Mouse (Mus musculus) kidney, adult 2 months (tissue): ENCODE data around the gene Fam107b. TPM values are rescaled to one million over a fixed set of nuclear protein-coding genes. Genes with fewer than 3 reads are reported as not detected.

Experiments
- DNase-seq: peaks from one replicate; pipeline ENCODE4 v3.0.0; 2021
- H3K27ac ChIP-seq: fragments of 200-500 bp; 2 replicates; pipeline ENCODE4 v1.5.1; 2012; ENCODE audit warnings: low read depth, low read length, control low read depth, inconsistent platforms; ENCODE audit not compliant: insufficient read depth
- H3K27me3 ChIP-seq: fragments of 200-500 bp; replicated peaks from 2 replicates; pipeline ENCODE4 v1.6.1; 2012; ENCODE audit warnings: mild to moderate bottlenecking, moderate library complexity, low read length, inconsistent platforms; ENCODE audit not compliant: control insufficient read depth, insufficient read depth
- H3K36me3 ChIP-seq: fragments of 200-500 bp; 2 replicates; pipeline ENCODE4 v1.6.1; 2012; ENCODE audit warnings: mild to moderate bottlenecking, moderate library complexity, low read length, inconsistent platforms; ENCODE audit not compliant: control insufficient read depth, insufficient read depth
- H3K4me1 ChIP-seq: fragments of 200-500 bp; 2 replicates; pipeline ENCODE4 v1.6.1; 2011; ENCODE audit warnings: low read length; ENCODE audit not compliant: control insufficient read depth, insufficient read depth
- H3K4me3 ChIP-seq: fragments of 200-500 bp; 2 replicates; pipeline ENCODE4 v1.5.1; 2011; ENCODE audit warnings: mild to moderate bottlenecking, low read depth, low read length, control low read depth; ENCODE audit not compliant: insufficient read depth
- CTCF ChIP-seq: fragments of 200-500 bp; conservative IDR thresholded peaks from 2 replicates; pipeline ENCODE4 v1.5.1; 2011; ENCODE audit warnings: low read depth, mild to moderate bottlenecking, control low read depth, low read length, moderate library complexity, mixed read lengths; ENCODE audit not compliant: insufficient read depth, insufficient read length
- POLR2A ChIP-seq: fragments of 200-500 bp; IDR thresholded peaks from one replicate; pipeline ENCODE4 v1.6.1; 2011; ENCODE audit warnings: low read depth, low read length, control low read depth
- WGBS: fragments of 180-500 bp; shearing (Covaris S2); methylation state at CpG from one replicate; pipeline ENCODE4 v1.1.7; 2018; 5-methylcytosine and 5-hydroxymethylcytosine counted together
- polyA plus RNA-seq: library from polyadenylated mRNA; depleted of rRNA; stranded (reverse); fragments of >200 nt; gene quantifications from 2 replicates; pipeline ENCODE4 v1.2.3, GENCODE M21; 2012

The Fam107b gene
- polyA plus RNA-seq, 1 experiment = 54.3 TPM

GRCm38 (mm10) chr2:3659300-3659910 is 89.1 kb downstream of the Fam107b start:
- Histone ChIP-seq H3K4me3 (no peak overlapping the region), H3K27ac (no peak overlapping the region), H3K27me3 (no peaks in the 10 kb centered on the region), H3K4me1 (peaks cover 4% of the 10 kb centered on the region), H3K36me3 (no peaks in the 10 kb centered on the region)
- TF ChIP-seq CTCF (no peak), POLR2A (no peak)
- no peak for DNase-seq
- WGBS = 58% methylated on average over 5 of the region's 5 CpGs

DNA sequence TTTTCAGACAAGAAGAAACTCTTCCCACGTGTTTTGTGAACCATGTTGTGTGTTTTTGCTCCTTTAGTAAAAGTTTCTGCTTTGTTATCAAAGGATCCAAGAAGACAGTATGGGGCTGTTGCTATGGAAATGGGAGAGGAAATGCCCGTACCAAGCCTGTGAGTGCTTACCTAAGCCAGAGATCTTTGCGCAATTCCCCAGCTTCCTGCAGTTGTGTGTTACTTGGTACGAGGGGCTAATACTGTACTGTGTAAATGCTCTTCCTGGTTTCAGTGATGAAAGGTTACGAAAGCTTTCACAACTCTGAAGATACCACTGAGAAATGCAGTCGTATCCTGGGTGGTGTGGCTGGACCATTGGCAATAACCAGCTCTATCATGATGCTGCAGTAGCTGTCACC is 93.8 kb downstream of the Fam107b start:
- no peak for DNase-seq
- Histone ChIP-seq H3K36me3 (no peaks in the 10 kb centered on the region), H3K27ac (peak overlapping the region; percentile 53), H3K27me3 (no peaks in the 10 kb centered on the region), H3K4me3 (no peak overlapping the region), H3K4me1 (peaks cover 4% of the 10 kb centered on the region)
- WGBS = 62% methylated on average over 6 of the region's 6 CpGs
- TF ChIP-seq CTCF (no peak), POLR2A (no peak)

DNA sequence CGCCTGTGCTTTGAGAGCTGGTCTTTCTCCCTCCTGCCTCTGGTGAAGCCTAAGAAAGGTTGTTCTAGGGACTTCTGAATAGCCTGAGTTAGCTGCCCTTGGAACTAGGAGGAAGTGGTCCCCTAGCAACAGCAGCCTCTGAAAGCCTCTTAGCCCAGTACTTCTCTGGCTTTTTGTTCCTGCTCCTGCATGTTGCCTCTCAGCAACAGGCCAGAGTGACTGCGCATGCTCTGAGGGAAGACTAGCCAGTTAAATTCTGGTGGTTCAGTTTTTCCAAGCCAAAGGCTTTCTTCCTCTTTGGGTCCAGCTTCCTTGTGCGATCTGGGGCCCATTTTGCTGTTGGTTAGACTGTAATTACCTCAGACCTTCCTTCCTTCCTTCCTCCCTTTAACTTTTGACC is 98.4 kb downstream of the Fam107b start:
- no peak overlapping the region for H3K4me3 ChIP-seq
- TF ChIP-seq POLR2A = no peak
- no peak for TF ChIP-seq CTCF
- H3K4me1 ChIP-seq = peaks cover 4% of the 10 kb centered on the region
- DNase-seq = peak; percentile 51
- no peak overlapping the region for H3K27ac ChIP-seq
- H3K27me3 ChIP-seq = no peaks in the 10 kb centered on the region
- 74% methylated on average over 3 of the region's 3 CpGs for WGBS
- H3K36me3 ChIP-seq = no peaks in the 10 kb centered on the region

- Histone ChIP-seq H3K4me1 (no peaks in the 10 kb centered on the region; the same call in 1 of the 2 replicates), H3K27ac (no peak overlapping the region), H3K4me3 (no peak overlapping the region), H3K27me3 (no peaks in the 10 kb centered on the region), H3K36me3 (no peaks in the 10 kb centered on the region)
- no peak for DNase-seq
- TF ChIP-seq CTCF (no peak), POLR2A (no peak)
- WGBS = 63% methylated on average over 2 of the region's 2 CpGs
These were observed 99.4 kb downstream of the Fam107b start for GRCm38 (mm10) chr2:3669646-3670045.

DNA sequence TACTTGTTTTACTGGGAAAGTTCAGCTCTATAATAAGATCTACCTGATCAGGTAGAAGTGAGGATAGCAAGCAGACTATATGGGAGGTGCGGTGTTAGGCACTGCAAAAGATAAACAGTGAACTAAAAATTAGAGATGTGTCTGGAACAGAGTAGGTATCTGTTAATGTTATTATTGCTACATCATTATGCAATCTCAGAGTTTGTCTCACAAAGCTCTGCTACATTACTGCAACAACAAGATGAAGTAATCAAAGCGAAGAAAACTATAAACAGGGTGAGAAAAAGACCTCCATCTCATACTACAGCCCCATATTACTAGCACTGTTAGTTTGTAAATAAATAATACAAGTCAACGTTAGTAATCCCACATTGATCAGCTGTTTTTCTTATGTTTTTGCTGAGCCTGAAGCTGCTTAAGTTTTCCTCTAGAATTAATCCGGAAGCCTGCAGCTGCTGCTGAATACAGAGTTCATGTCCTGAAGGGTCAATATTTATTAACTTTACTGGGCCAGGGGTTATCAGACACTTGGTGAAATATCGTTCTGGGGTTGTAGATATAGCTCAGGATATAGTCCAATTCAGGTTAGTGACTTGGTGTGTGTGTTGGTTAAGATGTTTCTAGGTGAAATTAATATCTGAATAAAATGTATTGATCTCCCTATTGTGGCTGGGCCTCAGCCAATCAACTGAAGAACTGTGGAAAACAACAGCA is 102.5 kb downstream of the Fam107b start:
- Histone ChIP-seq H3K27me3 (no peaks in the 10 kb centered on the region), H3K4me1 (no peaks in the 10 kb centered on the region; the same call in 1 of the 2 replicates), H3K4me3 (no peak overlapping the region), H3K36me3 (no peaks in the 10 kb centered on the region), H3K27ac (no peak overlapping the region)
- no peak for DNase-seq
- WGBS = 65% methylated on average over 5 of the region's 5 CpGs
- no peak for TF ChIP-seq CTCF
- TF ChIP-seq POLR2A = no peak

DNA sequence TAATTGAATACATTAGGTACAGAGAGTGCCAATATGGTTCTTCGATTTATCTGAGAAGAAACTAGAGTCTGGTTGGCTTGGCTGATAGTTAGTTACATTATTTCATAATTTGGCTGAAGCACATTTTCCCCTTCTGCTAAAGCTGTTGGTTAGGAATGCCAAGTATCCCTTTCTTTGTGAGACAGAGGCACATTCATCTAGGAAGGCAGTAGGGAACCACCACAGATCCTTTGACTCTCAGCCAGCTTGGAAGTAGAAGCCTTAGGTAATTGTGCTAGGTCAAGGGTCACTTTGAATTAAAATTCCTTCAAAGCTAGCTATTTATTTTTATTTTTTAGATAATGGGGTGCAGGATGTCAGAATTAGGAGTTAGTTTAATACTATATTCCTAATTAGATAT is 105.2 kb downstream of the Fam107b start:
- no peak overlapping the region for H3K4me3 ChIP-seq
- no peaks in the 10 kb centered on the region for H3K4me1 ChIP-seq
- no peak overlapping the region for H3K27ac ChIP-seq
- DNase-seq = no peak
- no peaks in the 10 kb centered on the region for H3K27me3 ChIP-seq
- H3K36me3 ChIP-seq = no peaks in the 10 kb centered on the region
- WGBS = 96% methylated on average over 1 of the region's 1 CpGs
- no peak for TF ChIP-seq POLR2A

DNA sequence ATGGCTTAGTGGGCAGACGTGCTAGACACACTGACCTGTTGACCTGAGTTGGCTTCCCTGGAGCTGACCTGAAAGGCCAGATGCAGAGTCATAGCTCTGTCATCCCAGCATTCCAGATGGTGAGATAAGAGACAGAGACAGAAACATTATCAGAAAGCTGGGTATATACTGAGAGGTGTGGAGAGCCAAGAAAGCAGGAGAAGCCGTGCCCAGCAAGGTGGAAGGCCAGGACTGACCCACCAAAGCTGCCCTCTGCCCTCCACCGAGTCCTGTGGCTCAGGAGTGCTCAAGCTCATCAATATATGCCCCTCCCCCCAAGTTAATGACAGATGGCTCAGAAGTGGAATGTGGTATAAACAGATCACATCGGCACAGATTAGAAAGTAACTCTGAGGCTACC is 112.4 kb downstream of the Fam107b start:
- Histone ChIP-seq H3K36me3 (no peaks in the 10 kb centered on the region), H3K27ac (no peak overlapping the region), H3K4me3 (no peak overlapping the region), H3K4me1 (no peaks in the 10 kb centered on the region), H3K27me3 (no peaks in the 10 kb centered on the region)
- TF ChIP-seq POLR2A (no peak), CTCF (no peak)
- no peak for DNase-seq
- WGBS = 70% methylated on average over 4 of the region's 4 CpGs

DNA sequence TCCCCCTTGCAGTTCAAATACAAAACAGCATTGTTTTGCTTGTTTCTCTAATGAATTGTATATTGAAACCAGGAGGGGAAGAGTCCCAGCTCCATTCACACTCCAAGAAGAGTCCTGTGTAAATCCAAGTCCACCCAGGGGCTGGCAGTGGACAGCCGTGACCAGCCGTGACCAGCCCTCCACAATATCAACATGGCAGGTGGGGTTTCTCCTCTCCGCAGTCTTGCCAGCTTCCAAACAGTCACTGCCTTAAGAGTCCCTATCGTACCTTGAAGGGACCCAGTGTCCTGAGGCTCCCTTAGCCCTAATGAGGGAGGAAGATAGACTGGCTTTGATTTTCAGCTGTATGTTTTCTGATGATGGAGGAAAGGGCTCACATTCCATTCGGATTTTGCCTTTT is 113.1 kb downstream of the Fam107b start:
- 81% methylated on average over 5 of the region's 5 CpGs for WGBS
- H3K27me3 ChIP-seq = no peaks in the 10 kb centered on the region
- H3K27ac ChIP-seq = no peak overlapping the region
- H3K4me1 ChIP-seq = no peaks in the 10 kb centered on the region
- DNase-seq = no peak
- no peaks in the 10 kb centered on the region for H3K36me3 ChIP-seq
- TF ChIP-seq CTCF (no peak), POLR2A (no peak)
- no peak overlapping the region for H3K4me3 ChIP-seq
